Mouse (Mus musculus) G1E (cell line): ENCODE results near the gene Olfr69. TPM values are rescaled to one million over a fixed set of nuclear protein-coding genes. Genes with fewer than 3 reads are reported as not detected.
"Not testable (repeated sequence)": the region's sequence is repeated elsewhere in the genome, so short reads cannot be mapped to it uniquely, and the experiment has no call there.

Source experiments
- ATAC-seq: 2 replicates; pipeline ENCODE4 v1.8.0; 2016; ENCODE audit warnings: mild to moderate bottlenecking; ENCODE audit not compliant: insufficient number of reproducible peaks, poor library complexity, low FRiP score, severe bottlenecking; ENCODE audit errors: extremely low read depth
- DNase-seq: peaks from one replicate; pipeline ENCODE4 v3.0.0; 2012; ENCODE audit warnings: low spot score
- H3K27me3 ChIP-seq: 2 replicates; pipeline ENCODE4 v1.6.1; 2012; ENCODE audit warnings: mild to moderate bottlenecking, low read length, inconsistent platforms; ENCODE audit not compliant: insufficient read depth
- H3K36me3 ChIP-seq: replicated peaks from 2 replicates; pipeline ENCODE3; 2012; ENCODE audit warnings: mild to moderate bottlenecking, inconsistent platforms
- H3K4me1 ChIP-seq: 2 replicates; pipeline ENCODE4 v1.6.1; 2012; ENCODE audit warnings: low read depth, low read length, inconsistent platforms, mixed read lengths; ENCODE audit not compliant: insufficient read depth
- H3K4me3 ChIP-seq: 2 replicates; pipeline ENCODE4 v1.5.1; 2012; ENCODE audit warnings: low read depth, mild to moderate bottlenecking, inconsistent platforms, low read length, moderate library complexity, mixed read lengths
- H3K9me3 ChIP-seq: replicated peaks from 2 replicates; pipeline ENCODE4 v1.6.1; 2012; ENCODE audit warnings: inconsistent platforms
- CTCF ChIP-seq: IDR thresholded peaks from 2 replicates; pipeline ENCODE4 v1.5.1; 2012; ENCODE audit warnings: low read depth, low read length, inconsistent platforms, mixed read lengths
- GATA1 ChIP-seq: IDR thresholded peaks from 2 replicates; pipeline ENCODE4 v1.6.1; 2012; ENCODE audit warnings: borderline replicate concordance, low read length, inconsistent platforms, mixed read lengths
- GATA2 ChIP-seq: IDR thresholded peaks from 2 replicates; pipeline ENCODE4 v1.6.1; 2012; ENCODE audit warnings: low read depth, low read length, inconsistent platforms, borderline replicate concordance
- POLR2AphosphoS5 ChIP-seq: IDR thresholded peaks from 2 replicates; pipeline ENCODE4 v1.6.1; 2012; ENCODE audit warnings: low read depth, low read length, inconsistent platforms; ENCODE audit not compliant: insufficient replicate concordance
- TAL1 ChIP-seq: conservative IDR thresholded peaks from 2 replicates; pipeline ENCODE4 v1.6.1; 2012; ENCODE audit warnings: low read depth, low read length, inconsistent platforms, mixed read lengths
- polyA plus RNA-seq: library from polyadenylated mRNA; stranded (reverse); fragments of >175 nt; gene quantifications from 2 replicates; pipeline ENCODE4 v1.2.3, GENCODE M21; 2012
- total RNA-seq, 2 experiments: library from RNA; stranded (forward) in 1 of 2; stranded (reverse) in 1 of 2; fragments of 200-1000 nt in 1 of 2; fragments of >200 nt in 1 of 2; fragmentation: Nextera tagmentation in 1 of 2; gene quantifications; 2 replicates each; pipeline ENCODE4 v1.2.3; 2014 to 2017

Olfr69 gene
- total and polyA plus RNA-seq, 3 experiments, result not detected

DNA sequence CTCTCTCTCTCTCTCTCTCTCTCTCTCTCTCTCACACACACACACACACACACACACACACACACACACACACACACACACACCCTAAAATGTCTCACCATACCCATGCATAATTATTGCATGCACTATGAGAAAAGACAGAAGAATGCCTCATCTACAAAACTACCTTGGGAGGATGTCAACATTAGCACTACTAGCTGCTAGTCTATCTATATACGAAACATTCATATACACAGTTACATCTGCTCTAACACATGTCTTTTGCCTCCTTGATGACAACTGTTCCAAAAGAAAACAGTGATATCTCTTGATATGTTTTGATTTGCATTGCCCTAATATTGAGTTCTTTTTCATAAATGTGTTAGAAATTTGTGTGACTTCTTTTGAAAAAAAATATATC lies 38.9 kb upstream of the Olfr69 start:
- ATAC-seq (no peak), DNase-seq (no peak)
- Histone ChIP-seq H3K9me3 (no peaks in the 10 kb centered on the region), H3K4me1 (peaks cover 41% of the 10 kb centered on the region), H3K4me3 (no peak overlapping the region), H3K36me3 (no peaks in the 10 kb centered on the region), H3K27me3 (no peaks in the 10 kb centered on the region)
- TF ChIP-seq POLR2AphosphoS5 (no peak), TAL1 (no peak), GATA1 (no peak), CTCF (no peak), GATA2 (no peak)

DNA sequence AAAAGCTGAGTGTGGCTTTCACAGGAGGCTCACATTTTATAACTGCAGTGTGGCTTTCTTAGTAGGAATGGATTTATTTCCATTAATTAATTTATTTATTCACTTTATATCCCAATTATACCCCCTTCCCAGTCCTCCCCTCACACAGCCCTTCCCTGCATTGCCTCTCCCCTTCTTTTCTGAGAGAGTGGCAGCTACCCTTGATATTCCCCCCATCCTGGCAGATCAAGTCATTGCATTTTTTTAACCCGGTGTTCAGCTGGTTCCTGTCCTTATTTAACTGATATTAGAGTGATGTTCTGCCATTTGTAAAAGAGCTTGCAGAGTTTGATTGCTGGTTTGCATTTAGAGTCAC lies 38.4 kb upstream of the Olfr69 start:
- DNase-seq (no peak), ATAC-seq (no peak)
- Histone ChIP-seq H3K27me3 (no peaks in the 10 kb centered on the region), H3K4me3 (no peak overlapping the region; the same call in 1 of the 2 replicates), H3K4me1 (peaks cover 38% of the 10 kb centered on the region), H3K9me3 (no peaks in the 10 kb centered on the region), H3K36me3 (no peaks in the 10 kb centered on the region)
- TF ChIP-seq TAL1 (no peak), GATA1 (no peak), POLR2AphosphoS5 (no peak), GATA2 (no peak), CTCF (no peak)

- Histone ChIP-seq H3K4me3 (no peak overlapping the region; the same call in 1 of the 2 replicates), H3K27me3 (no peaks in the 10 kb centered on the region), H3K36me3 (no peaks in the 10 kb centered on the region), H3K9me3 (no peaks in the 10 kb centered on the region), H3K4me1 (peaks cover 36% of the 10 kb centered on the region)
- TF ChIP-seq CTCF, result no peak
- peak; percentile 80 for TF ChIP-seq TAL1
- DNase-seq, result no peak
- ATAC-seq, result peak; percentile 69
These were observed 37.8 kb upstream of the Olfr69 start for GRCm38 (mm10) chr7:103808971-103809800.

DNA sequence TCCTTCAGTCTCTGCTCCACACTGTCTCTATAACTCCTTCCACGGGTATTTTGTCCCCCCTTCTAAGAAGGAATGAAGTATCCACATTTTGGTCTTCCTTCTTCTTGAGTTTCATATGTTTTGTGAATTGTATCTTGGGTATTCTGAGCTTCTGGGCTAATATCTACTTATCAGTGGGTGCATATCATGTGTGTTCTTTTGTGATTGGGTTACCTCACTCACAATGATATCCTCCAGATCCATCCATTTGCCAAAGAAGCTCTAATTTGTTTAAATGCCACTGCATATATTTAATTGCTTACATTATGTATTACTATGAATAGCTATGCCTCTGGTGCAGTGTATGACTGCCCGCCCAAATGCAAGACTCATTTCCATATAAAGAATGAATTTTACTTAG lies 36.7 kb upstream of the Olfr69 start:
- not testable (repeated sequence) for H3K27me3 ChIP-seq, ATAC-seq, H3K9me3 ChIP-seq, DNase-seq, H3K36me3 ChIP-seq, H3K4me3 ChIP-seq
- peaks cover 30% of the 10 kb centered on the region for H3K4me1 ChIP-seq

GRCm38 (mm10) chr7:103806856-103807255 lies 35.5 kb upstream of the Olfr69 start:
- Histone ChIP-seq H3K4me1 (peaks cover 27% of the 10 kb centered on the region), H3K27me3 (no peaks in the 10 kb centered on the region), H3K4me3 (no peak overlapping the region), H3K36me3 (no peaks in the 10 kb centered on the region), H3K9me3 (no peaks in the 10 kb centered on the region)
- no peak for TF ChIP-seq POLR2AphosphoS5
- no peak for TF ChIP-seq GATA2
- no peak for TF ChIP-seq GATA1
- TF ChIP-seq CTCF, result peak; percentile 47; the same call in 1 of the 2 replicates
- DNase-seq (no peak), ATAC-seq (no peak)

DNA sequence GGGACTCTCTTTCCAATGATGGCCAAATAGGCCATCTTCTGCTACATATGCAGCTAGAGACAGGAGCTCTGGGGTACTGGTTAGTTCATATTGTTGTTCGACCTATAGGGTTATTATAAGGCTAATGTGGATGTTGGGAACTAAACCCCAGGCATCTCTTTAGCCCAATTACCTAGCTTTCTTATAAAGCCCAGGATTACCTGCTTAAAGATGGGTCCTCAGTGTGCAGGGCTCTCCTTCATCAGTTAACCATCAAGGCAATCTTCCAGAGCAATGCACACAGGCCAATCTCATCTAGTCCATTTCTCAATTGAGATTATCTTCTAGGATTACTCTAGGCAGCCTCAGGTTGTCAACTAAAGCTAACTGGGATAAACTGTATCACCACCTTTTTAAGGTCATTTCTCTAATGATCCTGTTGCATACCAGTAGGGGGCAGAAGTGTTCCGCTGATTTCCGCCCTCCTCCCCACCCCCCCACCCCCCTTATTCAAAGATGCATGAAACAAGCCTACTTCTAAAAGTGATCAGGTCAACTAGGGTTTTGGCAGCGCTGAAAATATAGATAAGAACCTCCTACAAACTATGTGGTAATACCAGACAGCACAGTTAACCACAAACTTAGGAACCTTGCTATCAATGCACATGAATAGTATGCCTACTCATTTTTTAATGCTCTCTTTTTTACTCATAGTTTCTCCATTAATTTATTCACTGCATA lies 21.4 kb upstream of the Olfr69 start:
- Histone ChIP-seq H3K36me3 (no peaks in the 10 kb centered on the region), H3K4me1 (0 out of 2 replicates have a peak, but pooled peaks cover 5% of the 10 kb centered on the region), H3K27me3 (no peaks in the 10 kb centered on the region), H3K9me3 (no peaks in the 10 kb centered on the region), H3K4me3 (no peak overlapping the region)
- ATAC-seq (peak; percentile 100), DNase-seq (peak; percentile 23)
- TF ChIP-seq CTCF (no peak), POLR2AphosphoS5 (no peak), GATA2 (no peak), TAL1 (peak; percentile 40; the same call in 1 of the 2 replicates)
